ENCODE assay signal across 16 mouse cellular contexts in genomic region chr5:88961351-88961761, GRCm38 (mm10).
A peak's percentile ranks its signal among the peaks of the same experiment; 100 is the strongest.
DNase-seq lines count a peak whose midpoint lies in the region; ATAC-seq and TF ChIP-seq lines count a peak whose summit lies in the region.
"Had no signal": no experiment of that assay in that cellular context is flagged by ENCODE, and none has a peak within 500 bp of the region (broad histone marks: within the 10 kb centered on the region; RNA-seq: fewer than 3 reads in every experiment).

No protein-coding gene starts in this region.

- WGBS in lung, postnatal 0 days: 37% methylated on average over 7 of the region's 7 CpGs

- H3K27ac ChIP-seq in lung, postnatal 0 days (ENCODE audit: low read length): no peak overlapping the region
- H3K27ac ChIP-seq: embryonic facial prominence, embryonic 12.5 days; limb, embryonic 13.5 days had no signal

- no peak overlapping the region for H3K4me2 ChIP-seq in lung, postnatal 0 days (replicated peaks; ENCODE audit: low read depth, low read length)
- H3K4me2 ChIP-seq: embryonic facial prominence, embryonic 12.5 days; limb, embryonic 13.5 days; midbrain, embryonic 11.5 days had no signal

- TF ChIP-seq CTCF in lung, postnatal 0 days (IDR thresholded peaks at IDR 0.05): no peak

- ATAC-seq in common myeloid progenitor, adult 5-6 weeks (replicated peaks; ENCODE audit: low read depth, poor library complexity, severe bottlenecking): peak; percentile 64
- no peak for ATAC-seq in lung, postnatal 0 days
- ATAC-seq: CD4-positive, CD25-positive, alpha-beta regulatory T cell, adult 4 months had no signal

- DNase-seq in kidney, adult 11 months: peak; percentile 76
- DNase-seq in kidney, postnatal 4 days: no peak
- peak; percentile 38 for DNase-seq in 3T3-L1 (ENCODE audit: low read depth, low spot score)
- peak; percentile 64 for DNase-seq in kidney, postnatal 14 days
- no peak for DNase-seq in ovary, adult 18-20 months (ENCODE audit: low spot score)
- no peak for DNase-seq in lung, postnatal 0 days (ENCODE audit: low spot score)
- no peak for DNase-seq in testis, postnatal 10 days (ENCODE audit: low spot score)
- DNase-seq: adrenal gland, postnatal 36 days; cerebellum, postnatal 25 days; right cerebral cortex, postnatal 4 days had no signal

- no peaks in the 10 kb centered on the region for H3K4me1 ChIP-seq in lung, postnatal 0 days (ENCODE audit: insufficient read depth, low read depth, low read length)
- H3K4me1 ChIP-seq: embryonic facial prominence, embryonic 12.5 days; limb, embryonic 13.5 days had no signal

- H3K27me3 ChIP-seq in lung, postnatal 0 days (replicated peaks; ENCODE audit: insufficient read depth, low read length): no peaks in the 10 kb centered on the region
- H3K27me3 ChIP-seq: embryonic facial prominence, embryonic 12.5 days; limb, embryonic 13.5 days had no signal

- no peak overlapping the region for H3K4me3 ChIP-seq in lung, postnatal 0 days (ENCODE audit: low read depth, low read length)
- H3K4me3 ChIP-seq: embryonic facial prominence, embryonic 12.5 days; limb, embryonic 13.5 days; myocyte had no signal

- no peaks in the 10 kb centered on the region for H3K36me3 ChIP-seq in lung, postnatal 0 days (ENCODE audit: insufficient read depth, low read length)
- H3K36me3 ChIP-seq: embryonic facial prominence, embryonic 12.5 days; limb, embryonic 13.5 days had no signal

- no peak overlapping the region for H3K9ac ChIP-seq in lung, postnatal 0 days (replicated peaks; ENCODE audit: low read depth)
- H3K9ac ChIP-seq: embryonic facial prominence, embryonic 12.5 days; limb, embryonic 13.5 days had no signal

- no peak for TF ChIP-seq EP300 in lung, postnatal 0 days (IDR thresholded peaks at IDR 0.05)

- no peaks in the 10 kb centered on the region for H3K9me3 ChIP-seq in lung, postnatal 0 days (ENCODE audit: low read length)
- H3K9me3 ChIP-seq: embryonic facial prominence, embryonic 12.5 days; limb, embryonic 13.5 days had no signal

Comparison
In these comparisons a context has a peak if more than half of its experiments do, and no peak if none do; other contexts are left out.
1. DNase-seq: peak in kidney, adult 11 months (single experiment), 3T3-L1 (single experiment) and kidney, postnatal 14 days (single experiment); none in kidney, postnatal 4 days (0 of 2), ovary, adult 18-20 months (single experiment), lung, postnatal 0 days (single experiment) and testis, postnatal 10 days (single experiment).